Mouse (Mus musculus): Measurements from ENCODE around the gene Zcchc10.
"Not testable (repeated sequence)": the region's sequence is repeated elsewhere in the genome, so short reads cannot be mapped to it uniquely, and the experiment has no call there.

The Zcchc10 gene

DNA sequence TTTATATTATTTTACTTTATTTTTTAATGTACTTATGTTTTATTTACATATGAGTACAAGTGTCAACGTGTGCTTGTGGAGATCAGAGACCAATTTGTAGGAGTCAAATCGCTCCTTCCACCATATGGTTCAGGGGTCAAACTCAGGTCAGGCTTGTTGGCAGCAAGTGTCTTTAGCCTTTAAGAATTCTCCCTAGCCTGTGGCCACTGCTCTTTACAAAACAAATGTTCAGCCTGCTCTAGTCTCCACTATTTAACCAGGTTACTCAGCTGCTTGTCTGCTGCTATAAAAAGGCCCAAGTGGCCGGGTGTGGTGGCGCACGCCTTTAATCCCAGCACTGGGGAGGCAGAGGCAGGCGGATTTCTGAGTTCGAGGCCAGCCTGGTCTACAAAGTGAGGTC, 6.4 kb upstream of the Zcchc10 start:
- DNase-seq = no peak

DNA sequence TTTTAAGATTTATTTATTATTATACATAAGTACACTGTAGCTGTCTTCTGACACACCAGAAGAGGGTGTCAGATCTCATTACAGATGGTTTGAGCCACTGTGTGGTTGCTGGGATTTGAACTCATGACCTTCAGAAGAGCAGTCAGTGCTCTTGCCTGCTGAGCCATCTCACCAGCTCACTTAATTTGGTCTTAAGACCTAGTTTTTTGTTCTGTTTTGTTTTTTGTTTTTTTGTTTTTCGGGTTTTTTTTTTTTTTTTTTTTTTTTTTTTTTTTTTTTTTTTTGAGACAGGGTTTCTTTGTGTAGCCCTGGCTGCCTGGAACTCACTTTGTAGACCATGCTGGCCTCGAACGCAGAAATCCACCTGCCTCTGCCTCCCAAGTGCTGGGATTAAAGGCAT, 5.9 kb upstream of the Zcchc10 start:
- not testable (repeated sequence) for DNase-seq

DNA sequence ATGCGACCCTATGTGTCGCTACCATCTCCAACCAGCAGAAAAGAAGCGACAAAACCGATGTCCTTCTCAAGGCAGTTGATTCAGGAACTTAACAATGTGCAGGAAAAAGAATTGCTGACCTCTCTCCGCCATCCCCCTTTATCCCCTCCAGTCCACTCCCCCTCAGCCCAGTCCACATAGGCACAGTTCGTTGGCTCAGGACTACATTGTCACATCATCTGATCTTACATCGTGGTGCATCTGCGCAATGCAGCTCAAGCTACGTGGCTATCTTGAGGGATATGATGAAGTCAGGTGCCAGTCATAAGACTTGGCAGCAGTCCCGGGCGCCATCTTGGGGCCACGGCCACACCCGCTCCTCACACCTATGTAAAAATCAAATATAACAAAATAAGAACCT, 4.6 kb upstream of the Zcchc10 start:
- DNase-seq = not testable (repeated sequence)

DNA sequence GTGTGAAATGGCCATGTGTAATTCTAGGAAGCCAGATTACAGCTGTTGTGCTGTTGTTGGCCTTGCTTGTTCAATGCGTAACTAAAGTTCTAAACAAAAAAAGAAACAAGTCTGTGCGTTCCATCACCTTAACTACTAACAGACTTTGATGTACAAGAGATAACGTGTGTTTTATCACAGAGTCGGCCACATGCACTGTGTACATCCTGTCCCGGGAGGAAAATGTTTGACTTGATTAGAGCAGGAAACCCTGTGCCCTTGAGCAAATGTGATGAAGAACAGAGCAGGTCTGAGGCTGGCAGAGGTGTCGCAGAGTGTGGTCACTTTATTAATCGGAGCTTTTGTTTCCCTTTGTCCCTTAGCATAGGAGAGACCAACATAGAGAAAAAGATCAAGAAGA, 5.8 kb downstream of the Zcchc10 start:
- no peak for DNase-seq

- DNase-seq = no peak
These were observed 6.6 kb downstream of the Zcchc10 start for GRCm38 (mm10) chr11:53331121-53331520.

DNA sequence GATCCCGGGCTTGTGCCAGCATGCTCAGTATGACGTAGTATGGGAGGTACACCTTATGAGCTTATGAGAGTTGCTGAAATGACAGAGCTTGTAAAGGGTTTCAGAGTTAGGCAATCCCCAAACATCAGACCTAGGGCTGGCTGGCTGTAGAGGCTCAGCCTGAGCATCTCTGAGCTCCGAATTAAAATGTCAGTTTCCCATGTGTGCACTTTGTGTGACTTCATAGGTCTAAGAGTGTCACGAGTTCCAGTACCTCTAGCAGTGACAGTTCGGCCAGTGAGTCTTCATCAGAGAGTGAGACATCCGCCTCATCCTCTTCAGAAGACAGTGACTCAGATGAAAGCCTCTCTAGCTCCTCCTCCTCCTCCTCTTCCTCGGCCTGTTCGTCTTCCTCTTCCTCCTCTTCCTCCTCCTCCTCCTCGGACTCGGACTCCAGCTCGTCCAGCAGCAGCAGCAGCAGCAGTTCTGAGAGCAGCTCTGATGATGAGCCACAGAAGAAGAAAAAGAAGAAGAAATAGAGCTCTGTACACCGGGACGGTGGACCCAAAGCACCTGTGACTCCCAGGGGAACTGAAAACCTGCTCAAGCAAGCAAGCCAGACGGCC, 7.7 kb downstream of the Zcchc10 start:
- no peak for DNase-seq

- DNase-seq = no peak
These were observed 11.2 kb downstream of the Zcchc10 start for GRCm38 (mm10) chr11:53335505-53336181.

- DNase-seq = no peak
These were observed 11.7 kb downstream of the Zcchc10 start for GRCm38 (mm10) chr11:53336182-53336571.

DNA sequence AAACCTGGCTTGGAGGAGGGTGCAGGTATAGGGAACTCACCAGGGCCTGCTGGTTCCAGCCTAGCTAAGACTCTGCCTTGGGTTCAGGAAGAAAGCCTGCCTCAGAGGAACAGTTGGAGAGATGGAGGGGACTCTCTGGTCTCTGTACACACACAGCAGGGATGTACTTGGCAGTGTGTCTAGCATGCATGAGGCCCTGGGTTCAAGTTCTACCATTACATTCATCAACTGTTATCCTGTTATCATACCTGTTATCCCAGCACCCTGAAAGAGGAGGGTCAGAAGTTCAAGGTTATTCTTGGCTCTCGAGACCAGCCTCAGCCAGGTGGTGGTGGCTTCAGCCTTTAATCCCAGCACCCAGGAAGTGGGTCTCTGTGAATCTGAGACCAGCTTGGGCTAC, 12.4 kb downstream of the Zcchc10 start:
- DNase-seq = no peak

DNA sequence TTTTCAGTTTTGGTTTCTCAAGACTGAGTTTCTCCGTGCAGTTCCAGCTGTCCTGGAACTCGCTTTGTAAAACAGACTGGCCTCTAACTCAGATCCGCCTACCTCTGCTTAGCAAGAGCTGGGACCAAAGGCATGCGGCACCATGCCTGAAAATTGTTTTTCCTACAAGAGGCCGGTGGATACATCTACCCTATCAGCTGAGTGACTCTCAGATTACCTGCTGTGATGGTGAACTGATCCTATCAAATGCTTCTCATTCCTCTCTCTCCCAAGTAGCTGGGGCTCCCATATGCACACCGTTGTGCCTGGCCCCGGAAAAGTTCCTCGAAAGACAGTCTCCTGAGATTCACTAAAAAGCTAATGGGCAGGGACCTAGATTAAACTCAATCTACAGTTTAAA, 13.2 kb downstream of the Zcchc10 start:
- DNase-seq = no peak

- not testable (repeated sequence) for DNase-seq
These were observed 16.5 kb downstream of the Zcchc10 start for GRCm38 (mm10) chr11:53341019-53341418.

DNA sequence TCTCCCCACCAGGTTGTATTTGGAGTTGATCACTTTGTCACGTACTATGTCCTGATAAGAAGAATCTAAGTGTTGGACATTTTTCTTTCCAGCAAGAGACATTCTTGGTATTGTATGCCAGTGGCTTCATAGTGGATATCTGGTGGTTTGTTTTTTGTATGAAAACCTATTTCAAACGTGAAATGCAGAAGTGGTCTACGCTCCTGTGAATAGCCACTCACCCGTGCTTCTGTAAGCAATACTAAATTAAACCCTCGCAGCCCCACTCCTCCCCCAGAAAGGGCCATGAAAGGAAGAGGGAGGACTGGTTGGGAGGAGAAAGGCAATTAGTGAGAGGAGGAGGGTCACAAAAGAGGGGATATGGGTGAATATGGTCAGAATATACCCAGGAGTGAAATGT, 18.2 kb downstream of the Zcchc10 start:
- no peak for DNase-seq

GRCm38 (mm10) chr11:53345328-53345727, 20.8 kb downstream of the Zcchc10 start:
- DNase-seq = no peak

DNA sequence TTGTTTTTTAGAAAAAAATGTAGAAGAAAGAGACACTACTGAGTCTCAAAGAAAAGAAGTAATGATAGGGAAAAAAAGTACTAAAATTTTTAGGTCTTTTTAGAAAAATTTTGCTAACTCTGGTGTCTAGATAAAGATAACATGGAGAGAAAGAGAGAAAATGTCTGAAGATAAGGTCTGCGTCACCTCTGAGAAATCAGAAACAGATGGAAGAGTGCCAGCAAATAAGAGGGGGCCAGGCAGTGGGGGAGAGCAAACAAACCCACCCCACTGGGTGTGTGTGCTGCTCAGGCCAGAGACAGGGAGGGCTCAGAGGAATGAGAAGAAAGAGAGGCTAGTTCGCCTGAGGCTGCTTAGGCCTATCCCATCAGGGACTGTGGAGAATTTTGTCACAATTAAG, 21.3 kb downstream of the Zcchc10 start:
- no peak for DNase-seq

- DNase-seq = peak; percentile 91 to 93
These were observed 26.1 kb downstream of the Zcchc10 start, which contains the start of gene Aff4 for GRCm38 (mm10) chr11:53350291-53351223. Gene Aff4, plus strand, starts transcription at chr11:53350833.

DNA sequence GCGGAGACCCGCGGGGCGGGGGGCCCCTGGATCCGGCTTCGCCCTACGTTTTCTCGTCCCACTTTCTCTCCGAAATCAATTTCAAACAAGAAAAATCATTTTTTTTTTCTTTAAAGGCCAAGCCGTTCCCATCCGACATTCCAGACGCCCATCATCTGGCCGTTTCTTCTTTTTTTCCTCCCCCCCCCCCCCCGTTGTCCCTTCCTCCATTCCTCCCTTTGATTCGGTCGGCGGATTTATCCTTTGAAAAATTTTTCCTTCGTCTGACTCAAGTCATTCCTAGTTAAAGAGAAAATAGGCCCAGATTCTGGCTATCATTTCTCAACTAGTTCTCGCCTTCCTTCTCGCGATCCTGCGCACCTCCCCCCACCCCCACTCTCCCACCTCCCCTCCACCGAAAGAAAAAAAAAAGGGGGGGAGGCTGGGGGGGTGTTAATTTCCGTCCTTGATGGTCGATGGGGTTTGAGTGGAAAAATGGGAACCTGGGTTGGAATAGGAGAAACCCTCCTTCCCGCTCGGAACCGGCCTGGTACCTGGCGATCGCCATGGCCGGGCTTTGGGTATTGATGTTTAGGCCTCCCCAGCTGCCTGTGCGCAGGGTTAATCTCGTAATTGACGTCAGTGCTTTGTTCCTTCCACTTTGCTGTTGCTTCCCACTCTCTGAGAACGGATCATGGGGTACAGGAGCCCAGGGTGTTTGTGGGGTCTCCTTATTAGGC, 26.9 kb downstream of the Zcchc10 start:
- peak; percentile 35 to 60 for DNase-seq

- no peak for DNase-seq
These were observed 27.6 kb downstream of the Zcchc10 start for GRCm38 (mm10) chr11:53351943-53352590.

DNA sequence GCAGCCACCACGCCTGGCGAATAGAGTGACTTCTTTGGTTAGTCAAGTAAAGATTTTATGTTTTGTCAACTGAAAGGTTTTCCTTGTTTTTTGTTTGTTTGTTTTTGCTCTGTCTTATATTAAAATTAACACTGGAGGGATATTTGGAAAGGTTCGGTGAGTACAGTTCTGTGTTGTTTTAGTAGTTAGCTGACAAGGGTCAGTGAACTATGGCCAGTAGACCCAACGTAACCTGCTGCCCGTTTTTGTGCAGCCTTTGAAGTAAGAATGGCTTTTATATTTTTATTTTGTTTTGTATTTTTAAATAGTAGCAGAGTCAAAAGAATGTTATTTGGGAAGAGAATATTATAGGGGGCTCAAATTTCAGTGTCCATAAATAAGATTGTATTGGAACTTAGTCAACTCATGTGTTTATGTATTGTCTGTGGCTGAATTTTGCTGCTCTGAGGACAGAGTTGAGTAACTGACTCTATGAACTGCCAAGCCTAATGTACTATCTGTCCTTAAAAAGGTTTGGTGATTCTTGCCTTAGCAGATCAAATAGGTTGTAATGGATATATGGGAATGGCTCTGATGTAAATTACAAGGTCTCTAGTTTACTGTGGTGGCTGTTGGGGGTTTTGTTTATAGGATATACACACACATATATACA, 34.2 kb downstream of the Zcchc10 start:
- no peak for DNase-seq

GRCm38 (mm10) chr11:53367032-53367431, 42.6 kb downstream of the Zcchc10 start:
- no peak for DNase-seq

GRCm38 (mm10) chr11:53378918-53379317, 54.4 kb downstream of the Zcchc10 start:
- no peak for DNase-seq

Measured in kidney, postnatal 36 days (tissue).